Mouse (Mus musculus): ENCODE results near the gene Alkbh4. TPM values are rescaled to one million over a fixed set of nuclear protein-coding genes. Genes with fewer than 3 reads are reported as not detected.
A peak's percentile ranks its signal among the peaks of the same experiment; 100 is the strongest.

Gene Alkbh4
- polyA plus RNA-seq (2015; fragmentation: Nextera tagmentation; extraction: Ambion mirVana): 15.3 and 17.2 TPM in 2 replicates

- Histone ChIP-seq H3K27ac (peak within 1 kb of the TSS; percentile 57; the same call in 1 of the 2 replicates), H3K27me3 (replicated peaks) (no peaks in the 10 kb centered on the region), H3K4me1 (replicated peaks) (peaks cover 7% of the 10 kb centered on the region), H3K9ac (peak within 1 kb of the TSS; percentile 75), H3K4me3 (replicated peaks) (peak within 1 kb of the TSS; percentile 64), H3K36me3 (peaks cover 29% of the 10 kb centered on the region), H3K9me3 (no peaks in the 10 kb centered on the region), H3K4me2 (replicated peaks) (peak within 1 kb of the TSS; percentile 72)
- peak; percentile 96 for ATAC-seq
- WGBS: under 1% methylated on average over 60 of the region's 60 CpGs
Measured at GRCm38 (mm10) chr5:136135571-136136291, at the start of gene Alkbh4, which contains the start of gene Lrwd1. Gene Alkbh4 (plus strand): TSS chr5:136136146. Gene Lrwd1 (minus strand): TSS chr5:136136074.

GRCm38 (mm10) chr5:136086290-136086689 is 49.7 kb upstream of the Alkbh4 start:
- H3K9me3 ChIP-seq: no peaks in the 10 kb centered on the region
- ATAC-seq: no peak
- no peak overlapping the region for H3K27ac ChIP-seq
- H3K36me3 ChIP-seq: no peaks in the 10 kb centered on the region
- no peaks in the 10 kb centered on the region for H3K27me3 ChIP-seq (replicated peaks)
- WGBS: 91% methylated on average over 8 of the region's 8 CpGs
- no peak overlapping the region for H3K4me2 ChIP-seq (replicated peaks)
- H3K4me1 ChIP-seq (replicated peaks): peaks cover 24% of the 10 kb centered on the region
- H3K9ac ChIP-seq: no peak overlapping the region
- H3K4me3 ChIP-seq (replicated peaks): no peak overlapping the region

GRCm38 (mm10) chr5:136088821-136089575 is 46.9 kb upstream of the Alkbh4 start:
- WGBS: 26% methylated on average over 14 of the region's 14 CpGs
- Histone ChIP-seq H3K9ac (no peak overlapping the region), H3K4me3 (replicated peaks) (no peak overlapping the region), H3K36me3 (no peaks in the 10 kb centered on the region), H3K4me1 (replicated peaks) (peaks cover 23% of the 10 kb centered on the region), H3K27me3 (replicated peaks) (no peaks in the 10 kb centered on the region), H3K9me3 (no peaks in the 10 kb centered on the region), H3K27ac (no peak overlapping the region), H3K4me2 (replicated peaks) (no peak overlapping the region)
- no peak for ATAC-seq

GRCm38 (mm10) chr5:136091927-136092326 is 44.0 kb upstream of the Alkbh4 start:
- ATAC-seq: no peak
- no peaks in the 10 kb centered on the region for H3K9me3 ChIP-seq
- WGBS: 65% methylated on average over 5 of the region's 5 CpGs

GRCm38 (mm10) chr5:136094249-136095010 is 41.5 kb upstream of the Alkbh4 start:
- no peak for ATAC-seq
- Histone ChIP-seq H3K27me3 (replicated peaks) (no peaks in the 10 kb centered on the region), H3K9me3 (no peaks in the 10 kb centered on the region), H3K4me1 (replicated peaks) (no peaks in the 10 kb centered on the region), H3K4me2 (replicated peaks) (no peak overlapping the region), H3K9ac (no peak overlapping the region), H3K36me3 (no peaks in the 10 kb centered on the region), H3K27ac (no peak overlapping the region), H3K4me3 (replicated peaks) (no peak overlapping the region)
- 72% methylated on average over 8 of the region's 8 CpGs for WGBS

More at GRCm38 (mm10) chr5:136091927-136092326, 44.0 kb upstream of the Alkbh4 start:
- H3K27me3 ChIP-seq (replicated peaks): no peaks in the 10 kb centered on the region
- no peak overlapping the region for H3K4me2 ChIP-seq (replicated peaks)
- H3K36me3 ChIP-seq: no peaks in the 10 kb centered on the region
- H3K9ac ChIP-seq: no peak overlapping the region
- peaks cover 11% of the 10 kb centered on the region; the same call in 1 of the 2 replicates for H3K4me1 ChIP-seq (replicated peaks)
- no peak overlapping the region for H3K27ac ChIP-seq
- no peak overlapping the region for H3K4me3 ChIP-seq (replicated peaks)

GRCm38 (mm10) chr5:136095089-136095488 is 40.9 kb upstream of the Alkbh4 start:
- Histone ChIP-seq H3K27me3 (replicated peaks) (no peaks in the 10 kb centered on the region), H3K9ac (no peak overlapping the region), H3K4me1 (replicated peaks) (no peaks in the 10 kb centered on the region), H3K4me3 (replicated peaks) (no peak overlapping the region), H3K27ac (no peak overlapping the region), H3K4me2 (replicated peaks) (no peak overlapping the region), H3K36me3 (no peaks in the 10 kb centered on the region), H3K9me3 (no peaks in the 10 kb centered on the region)
- 77% methylated on average over 7 of the region's 7 CpGs for WGBS
- ATAC-seq: no peak

GRCm38 (mm10) chr5:136098536-136098935 is 37.4 kb upstream of the Alkbh4 start:
- Histone ChIP-seq H3K4me3 (replicated peaks) (no peak overlapping the region), H3K36me3 (no peaks in the 10 kb centered on the region), H3K9me3 (no peaks in the 10 kb centered on the region), H3K9ac (no peak overlapping the region), H3K27me3 (replicated peaks) (no peaks in the 10 kb centered on the region), H3K27ac (no peak overlapping the region), H3K4me1 (replicated peaks) (peaks cover 14% of the 10 kb centered on the region), H3K4me2 (replicated peaks) (no peak overlapping the region)
- WGBS: 84% methylated on average over 10 of the region's 10 CpGs
- ATAC-seq: no peak

- H3K4me1 ChIP-seq (replicated peaks): peaks cover 14% of the 10 kb centered on the region
- no peaks in the 10 kb centered on the region for H3K27me3 ChIP-seq (replicated peaks)
- H3K27ac ChIP-seq: no peak overlapping the region
- no peaks in the 10 kb centered on the region for H3K9me3 ChIP-seq
- 10% methylated on average over 41 of the region's 41 CpGs for WGBS
- ATAC-seq: peak; percentile 85
- H3K4me2 ChIP-seq (replicated peaks): peak overlapping the region; percentile 71
- H3K9ac ChIP-seq: no peak overlapping the region; the same call in 1 of the 2 replicates
- peak overlapping the region; percentile 19 for H3K4me3 ChIP-seq (replicated peaks)
- 0 out of 2 replicates have a peak, but pooled peaks cover 7% of the 10 kb centered on the region for H3K36me3 ChIP-seq
Measured at GRCm38 (mm10) chr5:136102099-136102820, 33.7 kb upstream of the Alkbh4 start.

GRCm38 (mm10) chr5:136104511-136104910 is 31.4 kb upstream of the Alkbh4 start:
- Histone ChIP-seq H3K36me3 (0 out of 2 replicates have a peak, but pooled peaks cover 7% of the 10 kb centered on the region), H3K9me3 (no peaks in the 10 kb centered on the region), H3K4me2 (replicated peaks) (no peak overlapping the region), H3K4me3 (replicated peaks) (no peak overlapping the region), H3K4me1 (replicated peaks) (peaks cover 14% of the 10 kb centered on the region), H3K27ac (no peak overlapping the region), H3K27me3 (replicated peaks) (no peaks in the 10 kb centered on the region), H3K9ac (no peak overlapping the region)
- ATAC-seq: no peak
- 93% methylated on average over 5 of the region's 5 CpGs for WGBS

- H3K27ac ChIP-seq: no peak overlapping the region
- no peaks in the 10 kb centered on the region for H3K4me1 ChIP-seq (replicated peaks)
- WGBS: 61% methylated on average over 2 of the region's 2 CpGs
Measured at GRCm38 (mm10) chr5:136108486-136108885, 27.5 kb upstream of the Alkbh4 start.

GRCm38 (mm10) chr5:136109042-136109441 is 26.9 kb upstream of the Alkbh4 start:
- Histone ChIP-seq H3K4me2 (replicated peaks) (no peak overlapping the region), H3K4me1 (replicated peaks) (no peaks in the 10 kb centered on the region), H3K36me3 (0 out of 2 replicates have a peak, but pooled peaks cover 7% of the 10 kb centered on the region), H3K27me3 (replicated peaks) (no peaks in the 10 kb centered on the region), H3K9me3 (no peaks in the 10 kb centered on the region), H3K9ac (no peak overlapping the region), H3K27ac (no peak overlapping the region), H3K4me3 (replicated peaks) (no peak overlapping the region)
- 74% methylated on average over 3 of the region's 3 CpGs for WGBS
- no peak for ATAC-seq

More at GRCm38 (mm10) chr5:136108486-136108885, 27.5 kb upstream of the Alkbh4 start:
- no peak overlapping the region for H3K4me2 ChIP-seq (replicated peaks)
- no peaks in the 10 kb centered on the region for H3K27me3 ChIP-seq (replicated peaks)
- no peak overlapping the region for H3K9ac ChIP-seq
- no peak for ATAC-seq
- H3K9me3 ChIP-seq: no peaks in the 10 kb centered on the region
- H3K4me3 ChIP-seq (replicated peaks): no peak overlapping the region
- H3K36me3 ChIP-seq: 0 out of 2 replicates have a peak, but pooled peaks cover 7% of the 10 kb centered on the region
